Mouse (Mus musculus) lung, embryonic 16.5 days (tissue): ENCODE measurements around the gene Olfr211. TPM values are rescaled to one million over a fixed set of nuclear protein-coding genes. Genes with fewer than 3 reads are reported as not detected.
"Not testable (repeated sequence)": the region's sequence is repeated elsewhere in the genome, so short reads cannot be mapped to it uniquely, and the experiment has no call there.

Source experiments
- ATAC-seq: fragments of 200-750 bp; cut with Nextera tagmentation; 2 replicates; pipeline ENCODE4 v1.8.0; 2017; ENCODE audit warnings: low read depth, mild to moderate bottlenecking, moderate library complexity
- H3K27ac ChIP-seq: fragments of 300-500 bp; sonication (generic); 2 replicates; pipeline ENCODE4 v1.5.1; 2014; ENCODE audit warnings: mild to moderate bottlenecking, control low read depth, low read length
- H3K27me3 ChIP-seq: fragments of 300-500 bp; sonication (generic); 2 replicates; pipeline ENCODE4 v1.6.1; 2014; ENCODE audit warnings: low read depth, low read length, mixed read lengths; ENCODE audit not compliant: control insufficient read depth, insufficient read depth
- H3K36me3 ChIP-seq: fragments of 300-500 bp; sonication (generic); 2 replicates; pipeline ENCODE4 v1.6.1; 2014; ENCODE audit warnings: low read length; ENCODE audit not compliant: control insufficient read depth, insufficient read depth
- H3K4me1 ChIP-seq: fragments of 300-500 bp; sonication (generic); replicated peaks from 2 replicates; pipeline ENCODE4 v1.6.1; 2014; ENCODE audit warnings: low read length, mixed read lengths; ENCODE audit not compliant: control insufficient read depth, insufficient read depth
- H3K4me2 ChIP-seq: fragments of 300-500 bp; sonication (generic); 2 replicates; pipeline ENCODE4 v1.6.1; 2014; ENCODE audit warnings: low read depth, low read length, control low read depth
- H3K4me3 ChIP-seq: fragments of 300-500 bp; sonication (generic); 2 replicates; pipeline ENCODE4 v1.5.1; 2014; ENCODE audit warnings: mild to moderate bottlenecking, low read length, control low read depth
- H3K9ac ChIP-seq: fragments of 300-500 bp; sonication (generic); 2 replicates; pipeline ENCODE4 v1.6.1; 2014; ENCODE audit warnings: low read length, control low read depth
- H3K9me3 ChIP-seq: fragments of 300-500 bp; sonication (generic); 2 replicates; pipeline ENCODE4 v1.6.1; 2016; ENCODE audit warnings: low read length; ENCODE audit not compliant: control insufficient read depth
- WGBS: fragments of 180-500 bp; shearing (Covaris S2); extraction: QIAGEN DNeasy Blood & Tissue Kit; methylation state at CpG from one replicate; pipeline ENCODE4 v1.1.7; 2014; 5-methylcytosine and 5-hydroxymethylcytosine counted together
- polyA plus RNA-seq: library from polyadenylated mRNA; unstranded; fragments of >200 nt; fragmentation: Nextera tagmentation; extraction: Ambion mirVana; gene quantifications from 2 replicates; pipeline ENCODE4 v1.2.1, GENCODE M21; 2015

Gene Olfr211
- polyA plus RNA-seq, 1 experiment from 2014 or later = not detected

- H3K9me3 ChIP-seq = no peaks in the 10 kb centered on the region
- H3K27me3 ChIP-seq = no peaks in the 10 kb centered on the region
- ATAC-seq = no peak
- H3K9ac ChIP-seq = no peak overlapping the region
- no peak overlapping the region for H3K4me3 ChIP-seq
- H3K36me3 ChIP-seq = no peaks in the 10 kb centered on the region
- no peak overlapping the region for H3K27ac ChIP-seq
- 18% methylated on average over 3 of the region's 3 CpGs for WGBS
- H3K4me2 ChIP-seq = no peak overlapping the region
- no peaks in the 10 kb centered on the region for H3K4me1 ChIP-seq
Observed at GRCm38 (mm10) chr6:116468081-116468480, 20.8 kb upstream of the Olfr211 start.

GRCm38 (mm10) chr6:116485081-116485480, 3.8 kb upstream of the Olfr211 start:
- Histone ChIP-seq H3K36me3 (no peaks in the 10 kb centered on the region), H3K27me3 (no peaks in the 10 kb centered on the region), H3K9ac (no peak overlapping the region), H3K27ac (no peak overlapping the region), H3K4me2 (no peak overlapping the region), H3K4me3 (no peak overlapping the region), H3K9me3 (no peaks in the 10 kb centered on the region), H3K4me1 (no peaks in the 10 kb centered on the region)
- no peak for ATAC-seq
- 54% methylated on average over 1 of the region's 1 CpGs for WGBS

- Histone ChIP-seq H3K9ac (no peak overlapping the region), H3K27ac (no peak overlapping the region), H3K4me1 (no peaks in the 10 kb centered on the region), H3K4me2 (no peak overlapping the region), H3K9me3 (no peaks in the 10 kb centered on the region), H3K4me3 (no peak overlapping the region), H3K27me3 (no peaks in the 10 kb centered on the region), H3K36me3 (no peaks in the 10 kb centered on the region)
- WGBS = 41% methylated on average over 1 of the region's 1 CpGs
- no peak for ATAC-seq
Observed at GRCm38 (mm10) chr6:116486833-116487232, 2.1 kb upstream of the Olfr211 start.

- no peak for ATAC-seq
- Histone ChIP-seq H3K4me1 (no peaks in the 10 kb centered on the region), H3K4me3 (no peak overlapping the region), H3K4me2 (no peak overlapping the region), H3K9ac (no peak overlapping the region), H3K27me3 (no peaks in the 10 kb centered on the region), H3K36me3 (no peaks in the 10 kb centered on the region), H3K9me3 (no peaks in the 10 kb centered on the region), H3K27ac (no peak overlapping the region)
- WGBS = 82% methylated on average over 5 of the region's 5 CpGs
Observed at GRCm38 (mm10) chr6:116493742-116494141, 4.9 kb downstream of the Olfr211 start.

- WGBS = 82% methylated on average over 1 of the region's 1 CpGs
Observed at GRCm38 (mm10) chr6:116495960-116496359, 7.1 kb downstream of the Olfr211 start.

GRCm38 (mm10) chr6:116506302-116507003, 17.6 kb downstream of the Olfr211 start, which contains the start of gene Olfr212:
Gene Olfr212, plus strand, starts transcription at chr6:116506516.
- H3K36me3 ChIP-seq, H3K4me3 ChIP-seq, ATAC-seq, H3K9ac ChIP-seq, H3K27ac ChIP-seq, H3K4me1 ChIP-seq, H3K9me3 ChIP-seq, H3K27me3 ChIP-seq, H3K4me2 ChIP-seq: not testable (repeated sequence)
- WGBS = 89% methylated on average over 19 of the region's 20 CpGs

More at GRCm38 (mm10) chr6:116495960-116496359, 7.1 kb downstream of the Olfr211 start:
- Histone ChIP-seq H3K4me2 (no peak overlapping the region), H3K27me3 (no peaks in the 10 kb centered on the region), H3K9ac (no peak overlapping the region), H3K4me3 (no peak overlapping the region), H3K27ac (no peak overlapping the region), H3K9me3 (no peaks in the 10 kb centered on the region), H3K36me3 (no peaks in the 10 kb centered on the region), H3K4me1 (no peaks in the 10 kb centered on the region)
- no peak for ATAC-seq

GRCm38 (mm10) chr6:116514832-116515231, 25.9 kb downstream of the Olfr211 start:
- Histone ChIP-seq H3K4me1 (no peaks in the 10 kb centered on the region), H3K27me3 (no peaks in the 10 kb centered on the region), H3K4me2 (no peak overlapping the region), H3K9ac (no peak overlapping the region), H3K9me3 (peaks cover 2% of the 10 kb centered on the region; the same call in 1 of the 2 replicates), H3K27ac (no peak overlapping the region), H3K36me3 (no peaks in the 10 kb centered on the region), H3K4me3 (no peak overlapping the region)
- ATAC-seq = no peak

- Histone ChIP-seq H3K4me2 (no peak within 1 kb of the TSS), H3K9ac (no peak within 1 kb of the TSS), H3K4me1 (no peaks in the 10 kb centered on the region), H3K4me3 (no peak within 1 kb of the TSS), H3K36me3 (no peaks in the 10 kb centered on the region), H3K27ac (no peak within 1 kb of the TSS), H3K27me3 (no peaks in the 10 kb centered on the region), H3K9me3 (no peaks in the 10 kb centered on the region)
- no peak for ATAC-seq
- 81% methylated on average over 1 of the region's 1 CpGs for WGBS
Observed at GRCm38 (mm10) chr6:116538156-116538555, 49.3 kb downstream of the Olfr211 start, which contains the start of gene Olfr213. Gene Olfr213, plus strand, starts transcription at chr6:116538456.

- 79% methylated on average over 2 of the region's 2 CpGs for WGBS
- no peaks in the 10 kb centered on the region for H3K4me1 ChIP-seq
- H3K36me3 ChIP-seq = no peaks in the 10 kb centered on the region
- H3K4me3 ChIP-seq = no peak overlapping the region
- no peak for ATAC-seq
- no peak overlapping the region for H3K27ac ChIP-seq
- H3K4me2 ChIP-seq = no peak overlapping the region
- no peaks in the 10 kb centered on the region for H3K27me3 ChIP-seq
- H3K9ac ChIP-seq = no peak overlapping the region
- no peaks in the 10 kb centered on the region for H3K9me3 ChIP-seq
Observed at GRCm38 (mm10) chr6:116542500-116542899, 53.6 kb downstream of the Olfr211 start.
